Mouse (Mus musculus): ENCODE measurements around the gene Cope.

DNA sequence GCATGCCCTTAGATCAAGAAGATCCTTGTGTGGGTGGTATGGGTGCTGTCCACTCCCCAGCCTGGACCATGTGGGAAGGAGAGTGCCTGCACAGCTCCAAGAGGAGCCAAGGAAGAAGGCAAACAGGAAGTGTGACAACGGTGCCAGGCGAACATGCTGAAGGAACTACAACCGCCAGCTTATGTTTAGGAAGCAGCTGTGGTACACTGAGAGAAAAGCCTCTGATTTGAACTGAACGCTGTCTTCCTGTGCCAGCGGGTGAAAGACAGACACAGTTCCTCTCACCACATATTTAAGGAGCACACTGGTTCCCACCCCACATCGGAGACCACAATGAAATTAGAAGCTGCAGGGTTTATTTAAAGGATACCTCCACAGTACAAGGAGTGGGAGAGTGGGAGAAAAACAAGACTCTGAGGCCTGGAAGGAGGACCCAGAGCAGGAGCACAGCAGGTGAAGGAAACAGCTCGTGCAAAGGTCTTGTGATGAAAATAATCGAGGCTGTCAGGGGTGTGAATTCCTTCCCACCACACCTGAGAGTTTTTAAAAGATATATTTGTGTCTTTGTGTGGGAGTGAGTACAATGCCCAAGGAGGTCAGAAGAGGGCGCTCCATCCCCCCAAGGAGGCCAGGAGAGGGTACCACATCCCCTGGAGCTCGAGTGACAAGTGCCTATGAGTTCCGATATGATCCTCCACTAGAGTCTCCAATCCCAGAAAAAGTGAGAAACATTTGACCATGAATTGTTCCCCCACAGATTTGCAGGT, 33.3 kb upstream of the Cope start:
- TF ChIP-seq GATA1 (IDR thresholded peaks at IDR 0.05; ENCODE audit: low read length), result no peak
- no peak for TF ChIP-seq TAL1 (IDR thresholded peaks at IDR 0.05; ENCODE audit: low read length)
